Mouse (Mus musculus): Measurements from ENCODE around the gene Neurog1. TPM values are rescaled to one million over a fixed set of nuclear protein-coding genes. Genes with fewer than 3 reads are reported as not detected.
A peak's percentile ranks its signal among the peaks of the same experiment; 100 is the strongest.

Gene Neurog1
- total RNA-seq, 2 experiments from 2014 or later: not detected

GRCm38 (mm10) chr13:56259021-56259925, 7.3 kb upstream of the Neurog1 start:
- no peak for DNase-seq (ENCODE audit: low spot score in 2 of 2)
- intact Hi-C loops (cut with DNase I): loop anchor here (5.0 kb wide), 2 partner anchors 37 to 427 kb away; no protein-coding TSS in a partner anchor

GRCm38 (mm10) chr13:56258196-56259020, 6.4 kb upstream of the Neurog1 start:
- no peak for DNase-seq (ENCODE audit: low spot score in 2 of 2)
- intact Hi-C loops (cut with DNase I): loop anchor here (5.0 kb wide), 2 partner anchors 36 to 426 kb away; no protein-coding TSS in a partner anchor

- DNase-seq (ENCODE audit: low spot score in 2 of 2): no peak
- intact Hi-C loops (cut with DNase I): loop anchor here (5.0 kb wide), 2 partner anchors 35 to 425 kb away; no protein-coding TSS in a partner anchor
Measured at GRCm38 (mm10) chr13:56257469-56258153, 5.6 kb upstream of the Neurog1 start.

GRCm38 (mm10) chr13:56256716-56257299, 4.8 kb upstream of the Neurog1 start:
- DNase-seq (ENCODE audit: low spot score in 2 of 2): no peak
- intact Hi-C loops (cut with DNase I): loop anchor here (5.0 kb wide), 2 partner anchors 35 to 425 kb away; no protein-coding TSS in a partner anchor

GRCm38 (mm10) chr13:56253379-56253778, 1.4 kb upstream of the Neurog1 start:
- intact Hi-C loops (cut with DNase I): no loop called here
- no peak for DNase-seq (ENCODE audit: low spot score in 2 of 2)

- intact Hi-C loops (cut with DNase I): no loop called here
- no peak for DNase-seq (ENCODE audit: low spot score in 2 of 2)
Measured at GRCm38 (mm10) chr13:56252783-56253182, 820 bp upstream of the Neurog1 start.

GRCm38 (mm10) chr13:56251176-56251923, 613 bp downstream of the Neurog1 start:
- DNase-seq (ENCODE audit: low spot score in 2 of 2): no peak
- intact Hi-C loops (cut with DNase I): no loop called here

GRCm38 (mm10) chr13:56250551-56251161, 1.3 kb downstream of the Neurog1 start:
- no peak for DNase-seq (ENCODE audit: low spot score in 2 of 2)
- intact Hi-C loops (cut with DNase I): no loop called here

- DNase-seq (ENCODE audit: low spot score in 2 of 2): no peak
- intact Hi-C loops (cut with DNase I): no loop called here
Measured at GRCm38 (mm10) chr13:56249593-56250341, 2.2 kb downstream of the Neurog1 start.

GRCm38 (mm10) chr13:56243104-56243503, 8.9 kb downstream of the Neurog1 start:
- no peak for DNase-seq (ENCODE audit: low spot score in 2 of 2)
- intact Hi-C loops (cut with DNase I): no loop called here

- no peak for DNase-seq (ENCODE audit: low spot score in 2 of 2)
- intact Hi-C loops (cut with DNase I): no loop called here
Measured at GRCm38 (mm10) chr13:56240012-56240770, 11.8 kb downstream of the Neurog1 start.

- intact Hi-C loops (cut with DNase I): no loop called here
- no peak for DNase-seq (ENCODE audit: low spot score in 2 of 2)
Measured at GRCm38 (mm10) chr13:56237905-56238304, 14.1 kb downstream of the Neurog1 start.

- intact Hi-C loops (cut with DNase I): no loop called here
- DNase-seq (ENCODE audit: low spot score in 2 of 2): no peak
Measured at GRCm38 (mm10) chr13:56236194-56236593, 15.8 kb downstream of the Neurog1 start.

- intact Hi-C loops (cut with DNase I): no loop called here
- no peak for DNase-seq (ENCODE audit: low spot score in 2 of 2)
Measured at GRCm38 (mm10) chr13:56228790-56229189, 23.2 kb downstream of the Neurog1 start.

- DNase-seq (ENCODE audit: low spot score in 2 of 2): peak; percentile 28 to 46
- intact Hi-C loops (cut with DNase I): no loop called here
Measured at GRCm38 (mm10) chr13:56226175-56226954, 25.6 kb downstream of the Neurog1 start.

GRCm38 (mm10) chr13:56223625-56224024, 28.3 kb downstream of the Neurog1 start:
- DNase-seq (ENCODE audit: low spot score in 2 of 2): no peak
- intact Hi-C loops (cut with DNase I): loop anchor here (5.0 kb wide), 1 partner anchor 34 kb away; no protein-coding TSS in a partner anchor
